Mouse (Mus musculus): Measurements from ENCODE around the gene Pik3cb. TPM values are rescaled to one million over a fixed set of nuclear protein-coding genes. Genes with fewer than 3 reads are reported as not detected.

Gene Pik3cb
- polyA plus RNA-seq, 1 experiment from 2014 or later = 2.3 TPM

DNA sequence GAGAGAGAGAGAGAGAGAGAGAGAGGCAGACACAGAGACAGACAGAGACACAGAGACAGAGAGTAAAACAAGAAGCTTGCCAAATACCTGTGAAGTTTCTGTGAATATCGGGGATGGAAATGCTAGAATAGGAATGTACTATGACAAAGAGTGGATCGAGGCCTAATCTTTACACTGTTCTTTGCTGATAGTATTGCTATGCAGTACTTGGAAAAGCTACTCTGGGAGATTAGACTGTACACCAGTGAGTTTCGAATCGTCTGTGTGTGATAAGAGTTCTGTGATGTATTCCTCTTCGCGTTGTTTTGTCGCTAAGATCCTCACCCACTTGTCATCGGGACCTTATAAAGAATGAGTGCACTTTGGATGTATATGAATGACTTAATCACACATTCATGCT, 1.2 kb upstream of the Pik3cb start:
- no peak overlapping the region for H3K27ac ChIP-seq (ENCODE audit: low read depth)
- H3K27me3 ChIP-seq (ENCODE audit: insufficient read depth, low read length) = no peaks in the 10 kb centered on the region
- 0 out of 2 replicates have a peak overlapping the region, but pooled peaks have one; percentile 16 for H3K9ac ChIP-seq (replicated peaks)
- ATAC-seq (no peak), DNase-seq (no peak)
- H3K4me1 ChIP-seq (ENCODE audit: insufficient read depth) = peaks cover 30% of the 10 kb centered on the region
- 44% methylated on average over 8 of the region's 8 CpGs for WGBS (ENCODE audit: insufficient replicate concordance)
- no peaks in the 10 kb centered on the region for H3K9me3 ChIP-seq (ENCODE audit: low read length)
- no peak overlapping the region; the same call in 1 of the 2 replicates for H3K4me3 ChIP-seq (ENCODE audit: low read depth, low read length)
- peak overlapping the region; percentile 98 for H3K4me2 ChIP-seq (ENCODE audit: low read depth, low read length)
- H3K36me3 ChIP-seq (replicated peaks; ENCODE audit: insufficient read depth, low read length) = no peaks in the 10 kb centered on the region
- TF ChIP-seq CTCF (IDR thresholded peaks at IDR 0.05; ENCODE audit: low read depth) (no peak), EP300 (IDR thresholded peaks at IDR 0.05; ENCODE audit: low read depth) (peak; percentile 68)

GRCm38 (mm10) chr9:99141171-99141570, 750 bp upstream of the Pik3cb start:
- Histone ChIP-seq H3K4me3 (ENCODE audit: low read depth, low read length) (no peak overlapping the region), H3K36me3 (replicated peaks; ENCODE audit: insufficient read depth, low read length) (no peaks in the 10 kb centered on the region), H3K27ac (ENCODE audit: low read depth) (no peak overlapping the region), H3K9me3 (ENCODE audit: low read length) (no peaks in the 10 kb centered on the region), H3K9ac (replicated peaks) (0 out of 2 replicates have a peak overlapping the region, but pooled peaks have one; percentile 16), H3K4me1 (ENCODE audit: insufficient read depth) (peaks cover 30% of the 10 kb centered on the region), H3K27me3 (ENCODE audit: insufficient read depth, low read length) (no peaks in the 10 kb centered on the region), H3K4me2 (ENCODE audit: low read depth, low read length) (peak overlapping the region; percentile 98)
- ATAC-seq = no peak
- TF ChIP-seq CTCF (IDR thresholded peaks at IDR 0.05; ENCODE audit: low read depth) (no peak), EP300 (IDR thresholded peaks at IDR 0.05; ENCODE audit: low read depth) (no peak)
- 34% methylated on average over 3 of the region's 3 CpGs for WGBS (ENCODE audit: insufficient replicate concordance)
- DNase-seq = no peak

GRCm38 (mm10) chr9:99139194-99140023, 1.0 kb downstream of the Pik3cb start:
- under 1% methylated on average over 46 of the region's 77 CpGs for WGBS (ENCODE audit: insufficient replicate concordance)
- H3K4me1 ChIP-seq (ENCODE audit: insufficient read depth) = peaks cover 27% of the 10 kb centered on the region

GRCm38 (mm10) chr9:99137301-99137700, 3.1 kb downstream of the Pik3cb start:
- no peak overlapping the region for H3K4me3 ChIP-seq (ENCODE audit: low read depth, low read length)
- ATAC-seq (no peak), DNase-seq (no peak)
- peak overlapping the region; percentile 98; the same call in 1 of the 2 replicates for H3K4me2 ChIP-seq (ENCODE audit: low read depth, low read length)
- no peaks in the 10 kb centered on the region for H3K27me3 ChIP-seq (ENCODE audit: insufficient read depth, low read length)
- H3K9ac ChIP-seq (replicated peaks) = no peak overlapping the region
- H3K4me1 ChIP-seq (ENCODE audit: insufficient read depth) = peaks cover 27% of the 10 kb centered on the region
- H3K27ac ChIP-seq (ENCODE audit: low read depth) = peak overlapping the region; percentile 52
- TF ChIP-seq CTCF (IDR thresholded peaks at IDR 0.05; ENCODE audit: low read depth) = no peak
- TF ChIP-seq EP300 (IDR thresholded peaks at IDR 0.05; ENCODE audit: low read depth) = no peak
- WGBS (ENCODE audit: insufficient replicate concordance) = 58% methylated on average over 5 of the region's 5 CpGs
- H3K36me3 ChIP-seq (replicated peaks; ENCODE audit: insufficient read depth, low read length) = no peaks in the 10 kb centered on the region
- H3K9me3 ChIP-seq (ENCODE audit: low read length) = no peaks in the 10 kb centered on the region

More at GRCm38 (mm10) chr9:99139194-99140023, 1.0 kb downstream of the Pik3cb start:
- Histone ChIP-seq H3K36me3 (replicated peaks; ENCODE audit: insufficient read depth, low read length) (no peaks in the 10 kb centered on the region), H3K9me3 (ENCODE audit: low read length) (no peaks in the 10 kb centered on the region), H3K27me3 (ENCODE audit: insufficient read depth, low read length) (no peaks in the 10 kb centered on the region), H3K9ac (replicated peaks) (peak overlapping the region; percentile 88), H3K4me2 (ENCODE audit: low read depth, low read length) (peak overlapping the region; percentile 98), H3K27ac (ENCODE audit: low read depth) (peak overlapping the region; percentile 87), H3K4me3 (ENCODE audit: low read depth, low read length) (peak overlapping the region; percentile 91)
- TF ChIP-seq EP300 (IDR thresholded peaks at IDR 0.05; ENCODE audit: low read depth) = no peak
- TF ChIP-seq CTCF (IDR thresholded peaks at IDR 0.05; ENCODE audit: low read depth) = no peak
- ATAC-seq (peak; percentile 82), DNase-seq (peak; percentile 64)

- Histone ChIP-seq H3K36me3 (replicated peaks; ENCODE audit: insufficient read depth, low read length) (no peaks in the 10 kb centered on the region), H3K9ac (replicated peaks) (no peak overlapping the region), H3K27me3 (ENCODE audit: insufficient read depth, low read length) (no peaks in the 10 kb centered on the region), H3K4me2 (ENCODE audit: low read depth, low read length) (no peak overlapping the region), H3K4me1 (ENCODE audit: insufficient read depth) (peaks cover 2% of the 10 kb centered on the region), H3K27ac (ENCODE audit: low read depth) (no peak overlapping the region), H3K4me3 (ENCODE audit: low read depth, low read length) (no peak overlapping the region), H3K9me3 (ENCODE audit: low read length) (no peaks in the 10 kb centered on the region)
- WGBS (ENCODE audit: insufficient replicate concordance) = 64% methylated on average over 3 of the region's 3 CpGs
- DNase-seq (no peak), ATAC-seq (no peak)
- TF ChIP-seq CTCF (IDR thresholded peaks at IDR 0.05; ENCODE audit: low read depth) = no peak
- TF ChIP-seq EP300 (IDR thresholded peaks at IDR 0.05; ENCODE audit: low read depth) = no peak
Measured at GRCm38 (mm10) chr9:99131951-99132470, 8.4 kb downstream of the Pik3cb start.

- Histone ChIP-seq H3K9ac (replicated peaks) (no peak overlapping the region), H3K36me3 (replicated peaks; ENCODE audit: insufficient read depth, low read length) (no peaks in the 10 kb centered on the region), H3K27ac (ENCODE audit: low read depth) (no peak overlapping the region), H3K9me3 (ENCODE audit: low read length) (no peaks in the 10 kb centered on the region), H3K4me3 (ENCODE audit: low read depth, low read length) (no peak overlapping the region), H3K4me2 (ENCODE audit: low read depth, low read length) (no peak overlapping the region), H3K4me1 (ENCODE audit: insufficient read depth) (no peaks in the 10 kb centered on the region), H3K27me3 (ENCODE audit: insufficient read depth, low read length) (no peaks in the 10 kb centered on the region)
- DNase-seq (no peak), ATAC-seq (no peak)
- 78% methylated on average over 4 of the region's 4 CpGs for WGBS (ENCODE audit: insufficient replicate concordance)
- TF ChIP-seq CTCF (IDR thresholded peaks at IDR 0.05; ENCODE audit: low read depth) (no peak), EP300 (IDR thresholded peaks at IDR 0.05; ENCODE audit: low read depth) (no peak)
Measured at GRCm38 (mm10) chr9:99131119-99131518, 9.3 kb downstream of the Pik3cb start.
